Mouse (Mus musculus): ENCODE measurements around the gene Donson.

- TF ChIP-seq CTCF (IDR thresholded peaks at IDR 0.05; ENCODE audit: low read depth), result no peak
- TF ChIP-seq EP300 (optimal IDR thresholded peaks at IDR 0.05), result no peak
Observed at GRCm38 (mm10) chr16:91629749-91630148, 58.8 kb downstream of the Donson start.

Measured in stomach, postnatal 0 days (tissue).